Mouse (Mus musculus) c-Kit-positive CD71-positive TER-119-positive erythroid progenitor cells, embryonic 14.5 days (primary cell): ENCODE results near the gene Safb.
"Not testable (repeated sequence)": the region's sequence is repeated elsewhere in the genome, so short reads cannot be mapped to it uniquely, and the experiment has no call there.

Source experiments
- DNase-seq: peaks from one replicate; pipeline ENCODE4 v3.0.0-alpha.2; 2013; ENCODE audit warnings: low spot score

Gene Safb

GRCm38 (mm10) chr17:56609452-56610171 lies 25.0 kb downstream of the Safb start, which contains the start of gene 2410015M20Rik:
2410015M20Rik (minus strand) TSS chr17:56609771.
- peak; percentile 96 for DNase-seq

GRCm38 (mm10) chr17:56611323-56611722 lies 26.7 kb downstream of the Safb start:
- DNase-seq = no peak

GRCm38 (mm10) chr17:56611861-56612564 lies 27.4 kb downstream of the Safb start:
- DNase-seq = peak; percentile 83

- not testable (repeated sequence) for DNase-seq
These were observed 27.9 kb downstream of the Safb start for GRCm38 (mm10) chr17:56612565-56612939.

- peak; percentile 86 for DNase-seq
These were observed 28.7 kb downstream of the Safb start, which contains the start of gene Rpl36 for GRCm38 (mm10) chr17:56613236-56613844. Rpl36 (plus strand) TSS chr17:56613416.

GRCm38 (mm10) chr17:56613893-56614292 lies 29.3 kb downstream of the Safb start:
- DNase-seq = not testable (repeated sequence)

- no peak for DNase-seq
These were observed 29.9 kb downstream of the Safb start for GRCm38 (mm10) chr17:56614391-56615135.

GRCm38 (mm10) chr17:56615136-56615784 lies 30.6 kb downstream of the Safb start:
- no peak for DNase-seq

- no peak for DNase-seq
These were observed 31.2 kb downstream of the Safb start for GRCm38 (mm10) chr17:56615792-56616191.

GRCm38 (mm10) chr17:56616725-56617124 lies 32.1 kb downstream of the Safb start:
- no peak for DNase-seq

- DNase-seq = no peak
These were observed 33.0 kb downstream of the Safb start for GRCm38 (mm10) chr17:56617628-56618027.

- no peak for DNase-seq
These were observed 40.9 kb downstream of the Safb start for GRCm38 (mm10) chr17:56625495-56625894.

GRCm38 (mm10) chr17:56626260-56626659 lies 41.6 kb downstream of the Safb start:
- no peak for DNase-seq

- DNase-seq = peak; percentile 97
These were observed 42.3 kb downstream of the Safb start, which contains the start of gene Lonp1 for GRCm38 (mm10) chr17:56626754-56627470. Lonp1 (minus strand) TSS chr17:56626887.

- no peak for DNase-seq
These were observed 43.1 kb downstream of the Safb start, which contains the start of gene Catsperd for GRCm38 (mm10) chr17:56627530-56628277. Catsperd (plus strand) TSS chr17:56628143.

- not testable (repeated sequence) for DNase-seq
These were observed 45.5 kb downstream of the Safb start for GRCm38 (mm10) chr17:56629800-56630781.

GRCm38 (mm10) chr17:56631807-56632206 lies 47.2 kb downstream of the Safb start:
- no peak for DNase-seq

GRCm38 (mm10) chr17:56634023-56634422 lies 49.4 kb downstream of the Safb start:
- DNase-seq = no peak

GRCm38 (mm10) chr17:56643237-56643636 lies 58.6 kb downstream of the Safb start:
- no peak for DNase-seq
